Mouse (Mus musculus) liver, embryonic 14.5 days (tissue): ENCODE measurements around the gene Kdelr1.

Source experiments
- CTCF ChIP-seq: IDR thresholded peaks from 2 replicates; pipeline ENCODE4 v1.5.1; 2016; ENCODE audit warnings: antibody characterized with exemption, low read depth, control low read depth
- EP300 ChIP-seq: IDR thresholded peaks from 2 replicates; pipeline ENCODE4 v1.6.1; 2016; ENCODE audit warnings: antibody characterized with exemption, low read depth

- no peak for TF ChIP-seq EP300
- TF ChIP-seq CTCF, result peak; percentile 32; the same call in 1 of the 2 replicates
Observed at GRCm38 (mm10) chr7:45929688-45930087, 57.1 kb downstream of the Kdelr1 start.
